In the genomic region with DNA sequence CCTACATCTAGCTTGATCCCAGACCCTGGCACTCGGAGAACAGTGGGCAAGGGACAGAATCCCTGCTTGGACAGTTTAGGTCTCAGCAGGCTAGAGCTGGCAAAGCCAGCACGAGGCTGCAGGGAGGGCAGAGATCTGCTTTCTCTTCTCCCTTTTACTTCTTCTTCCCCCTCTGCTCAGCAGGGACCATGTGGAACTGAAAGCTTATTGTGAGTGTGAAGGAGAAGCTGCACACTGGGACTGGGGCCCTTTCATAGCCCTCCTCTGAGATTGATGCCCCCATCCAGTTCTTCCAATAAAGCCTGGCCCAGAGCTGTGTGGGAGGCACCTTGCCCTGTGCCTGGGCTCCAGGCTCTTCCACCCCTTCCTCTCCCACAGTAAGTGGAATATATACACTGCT, we compare ENCODE assay signal across 16 mouse cellular contexts. TPM values are rescaled to one million over a fixed set of nuclear protein-coding genes. Genes with fewer than 3 reads are reported as not detected.
A peak's percentile ranks its signal among the peaks of the same experiment; 100 is the strongest.
DNase-seq lines count a peak whose midpoint lies in the region; ATAC-seq and TF ChIP-seq lines count a peak whose summit lies in the region.
"Had no signal": no experiment of that assay in that cellular context is flagged by ENCODE, and none has a peak within 500 bp of the region (broad histone marks: within the 10 kb centered on the region; RNA-seq: fewer than 3 reads in every experiment).

No protein-coding gene starts in this region.

- TF ChIP-seq POLR2A in kidney, adult 2 months (IDR thresholded peaks at IDR 0.05; ENCODE audit: low read depth, low read length): no peak

- no peaks in the 10 kb centered on the region for H3K9me3 ChIP-seq in hindbrain, embryonic 16.5 days (ENCODE audit: control insufficient read depth, low read length)
- H3K9me3 ChIP-seq in hindbrain, embryonic 12.5 days (replicated peaks): no peaks in the 10 kb centered on the region
- H3K9me3 ChIP-seq: neural tube, embryonic 15.5 days had no signal

- no peaks in the 10 kb centered on the region for H3K36me3 ChIP-seq in hindbrain, embryonic 16.5 days (ENCODE audit: control insufficient read depth, insufficient read depth, low read length)
- H3K36me3 ChIP-seq in hindbrain, embryonic 12.5 days: no peaks in the 10 kb centered on the region
- H3K36me3 ChIP-seq in kidney, adult 2 months (ENCODE audit: control insufficient read depth, insufficient read depth, low read length): no peaks in the 10 kb centered on the region
- H3K36me3 ChIP-seq: neural tube, embryonic 15.5 days had no signal

- no peak overlapping the region for H3K4me2 ChIP-seq in hindbrain, embryonic 16.5 days (ENCODE audit: low read length)
- H3K4me2 ChIP-seq in hindbrain, embryonic 12.5 days (replicated peaks): no peak overlapping the region
- H3K4me2 ChIP-seq: neural tube, embryonic 15.5 days had no signal

- H3K27me3 ChIP-seq in hindbrain, embryonic 16.5 days (replicated peaks; ENCODE audit: control insufficient read depth, insufficient read depth, low read length): no peaks in the 10 kb centered on the region
- 0 out of 2 replicates have a peak, but pooled peaks cover under 1% of the 10 kb centered on the region for H3K27me3 ChIP-seq in hindbrain, embryonic 12.5 days
- no peaks in the 10 kb centered on the region for H3K27me3 ChIP-seq in kidney, adult 2 months (replicated peaks; ENCODE audit: control insufficient read depth, insufficient read depth, low read length)
- H3K27me3 ChIP-seq: neural tube, embryonic 15.5 days had no signal

- peak; percentile 45 for DNase-seq in spleen, postnatal 36 days (ENCODE audit: low spot score in 2 of 2)
- no peak for DNase-seq in spleen, postnatal 4 days (ENCODE audit: low spot score in 2 of 2)
- DNase-seq in kidney, adult 2 months: no peak
- no peak for DNase-seq in retina, postnatal 1 day
- DNase-seq: adrenal gland, postnatal 10 days; cerebellum, adult 2 months; gastrocnemius, postnatal 25 days; kidney, postnatal 25 days; midbrain, embryonic 14.5 days; right cerebral cortex, postnatal 25 days; thymus, adult 2 months had no signal

- peak; percentile 32; the same call in 1 of the 2 replicates for ATAC-seq in hindbrain, embryonic 16.5 days
- no peak for ATAC-seq in hindbrain, embryonic 12.5 days (ENCODE audit: low FRiP score)
- ATAC-seq in granulocyte monocyte progenitor cell, adult 5-6 weeks (replicated peaks; ENCODE audit: poor library complexity, severe bottlenecking): peak; percentile 77
- ATAC-seq: lung, postnatal 0 days had no signal

- WGBS in hindbrain, embryonic 16.5 days: 57% methylated on average over 2 of the region's 2 CpGs
- WGBS in hindbrain, embryonic 12.5 days: 60% methylated on average over 2 of the region's 2 CpGs
- 82% methylated on average over 2 of the region's 2 CpGs for WGBS in kidney, adult 2 months

- no peak overlapping the region for H3K9ac ChIP-seq in hindbrain, embryonic 16.5 days (ENCODE audit: low read depth, low read length)
- no peak overlapping the region for H3K9ac ChIP-seq in hindbrain, embryonic 12.5 days
- H3K9ac ChIP-seq: neural tube, embryonic 15.5 days had no signal

- no peak overlapping the region for H3K27ac ChIP-seq in hindbrain, embryonic 16.5 days (ENCODE audit: low read depth, low read length)
- no peak overlapping the region for H3K27ac ChIP-seq in hindbrain, embryonic 12.5 days
- no peak overlapping the region for H3K27ac ChIP-seq in kidney, adult 2 months (ENCODE audit: insufficient read depth, low read depth, low read length)
- H3K27ac ChIP-seq: neural tube, embryonic 15.5 days had no signal

- H3K4me3 ChIP-seq in hindbrain, embryonic 16.5 days (ENCODE audit: low read length): no peak overlapping the region
- no peak overlapping the region for H3K4me3 ChIP-seq in hindbrain, embryonic 12.5 days
- H3K4me3 ChIP-seq in kidney, adult 2 months (ENCODE audit: insufficient read depth, low read depth, low read length): no peak overlapping the region
- H3K4me3 ChIP-seq: neural tube, embryonic 15.5 days had no signal

- no peak for TF ChIP-seq CTCF in kidney, adult 2 months (conservative IDR thresholded peaks at IDR 0.05; ENCODE audit: insufficient read depth, insufficient read length, low read depth, low read length)

- H3K4me1 ChIP-seq in hindbrain, embryonic 16.5 days (ENCODE audit: control insufficient read depth, insufficient read depth, low read depth, low read length): peaks cover 16% of the 10 kb centered on the region
- H3K4me1 ChIP-seq in hindbrain, embryonic 12.5 days: peaks cover 6% of the 10 kb centered on the region
- H3K4me1 ChIP-seq in kidney, adult 2 months (ENCODE audit: control insufficient read depth, insufficient read depth, low read length): no peaks in the 10 kb centered on the region

RNA-seq across cellular contexts. Expression of a gene that starts 12.4 kb away (rescaled TPM):
- 13.6 and 18.2 TPM in 2 replicates for polyA plus RNA-seq in hindbrain, embryonic 16.5 days (2015; fragmentation: Nextera tagmentation; extraction: Ambion mirVana)
- polyA plus RNA-seq in hindbrain, embryonic 12.5 days (2016; fragmentation: Nextera tagmentation; extraction: Ambion mirVana): 9.1 and 9.6 TPM in 2 replicates
- 0.30 TPM in 1 of 2 replicates, not detected in the other for total RNA-seq in granulocyte monocyte progenitor cell, adult 5-6 weeks (2014; fragmentation: Nextera tagmentation)
- not detected in 2 replicates for total RNA-seq in granulocyte monocyte progenitor cell, adult 5-6 weeks (2017)
- polyA plus RNA-seq in kidney, adult 2 months (2012; rRNA removed): 25.4 and 29.3 TPM in 2 replicates

RNA-seq across cellular contexts. Expression of a gene that starts 30.1 kb away (rescaled TPM):
- polyA plus RNA-seq in hindbrain, embryonic 16.5 days (2015; fragmentation: Nextera tagmentation; extraction: Ambion mirVana): 2.7 and 4.8 TPM in 2 replicates
- polyA plus RNA-seq in hindbrain, embryonic 12.5 days (2016; fragmentation: Nextera tagmentation; extraction: Ambion mirVana): 2.8 and 3.1 TPM in 2 replicates
- not detected in 2 replicates for total RNA-seq in granulocyte monocyte progenitor cell, adult 5-6 weeks (2014; fragmentation: Nextera tagmentation)
- total RNA-seq in granulocyte monocyte progenitor cell, adult 5-6 weeks (2017): 0.17 TPM in 1 of 2 replicates, not detected in the other
- 7.6 and 9.6 TPM in 2 replicates for polyA plus RNA-seq in kidney, adult 2 months (2012; rRNA removed)

Comparison
In these comparisons a context has a peak if more than half of its experiments do, and no peak if none do; other contexts are left out.
1. DNase-seq: peak in spleen, postnatal 36 days (2 of 2); none in spleen, postnatal 4 days (0 of 2), kidney, adult 2 months (single experiment) and retina, postnatal 1 day (single experiment).